Mouse (Mus musculus): ENCODE measurements around the gene Plekhs1. TPM values are rescaled to one million over a fixed set of nuclear protein-coding genes. Genes with fewer than 3 reads are reported as not detected.
"Not testable (repeated sequence)": the region's sequence is repeated elsewhere in the genome, so short reads cannot be mapped to it uniquely, and the experiment has no call there.

The Plekhs1 gene
- total RNA-seq, 2 experiments from 2014 or later, result not detected

- DNase-seq, result not testable (repeated sequence)
Observed at GRCm38 (mm10) chr19:56530529-56530928, 69.1 kb downstream of the Plekhs1 start.

DNA sequence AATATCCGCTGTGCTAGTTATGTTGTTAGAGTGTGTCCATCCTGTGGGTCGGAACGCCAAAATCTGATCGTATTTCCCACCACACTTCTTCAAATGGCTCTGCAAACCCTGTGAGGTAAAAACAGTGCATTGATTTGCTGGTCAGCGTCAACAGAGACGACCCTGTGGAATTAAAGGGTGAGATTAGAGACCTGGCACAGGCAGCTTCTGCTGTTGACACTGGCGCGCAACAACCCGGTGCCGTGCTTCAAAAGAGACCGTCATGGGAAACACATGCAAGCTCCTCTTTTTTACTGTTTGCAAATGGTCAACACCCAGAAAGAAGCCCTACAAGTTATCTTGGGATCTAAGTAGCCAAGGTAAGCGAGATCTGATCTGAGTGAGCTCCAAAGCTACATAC is 69.8 kb downstream of the Plekhs1 start:
- no peak for DNase-seq

- no peak for DNase-seq
Observed at GRCm38 (mm10) chr19:56533291-56534071, 72.0 kb downstream of the Plekhs1 start.

DNA sequence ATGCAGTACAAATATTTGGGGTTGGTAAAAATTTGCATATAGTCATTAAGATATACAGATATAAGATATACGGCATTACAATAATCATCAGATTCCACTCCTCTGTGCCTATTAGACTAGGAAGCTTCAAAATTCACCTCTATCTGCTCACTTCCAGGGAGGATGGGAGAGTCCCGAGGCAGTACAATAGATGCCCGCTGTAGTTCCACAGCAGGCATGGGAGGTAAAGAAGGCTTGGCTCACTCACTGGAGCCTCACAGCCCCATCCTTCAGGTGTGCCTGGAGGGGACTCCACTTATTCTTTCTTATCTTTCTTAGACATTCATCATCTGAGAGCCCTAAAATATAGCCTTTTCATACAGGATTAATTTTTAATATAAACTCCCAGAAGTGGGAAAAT is 72.9 kb downstream of the Plekhs1 start:
- no peak for DNase-seq

- DNase-seq, result no peak
Observed at GRCm38 (mm10) chr19:56535064-56535463, 73.6 kb downstream of the Plekhs1 start.

- no peak for DNase-seq
Observed at GRCm38 (mm10) chr19:56535765-56536164, 74.3 kb downstream of the Plekhs1 start.

Other genes with a start within 250 kb of the Plekhs1 start
- not detected for gene Habp2, start 174.5 kb upstream of the Plekhs1 start, total RNA-seq (2021)
- 1,000 to 10,000 TPM in 1 of 2 experiments, 100 to 1,000 TPM in 1; 752 to 1,010 TPM for gene Nrap, start 71.6 kb upstream of the Plekhs1 start, total RNA-seq (2021)
- gene Casp7, start 64.5 kb upstream of the Plekhs1 start, total RNA-seq (2021), result 1 to 10 TPM; 4.1 to 5.3 TPM
- gene Dclre1a, start 86.6 kb downstream of the Plekhs1 start, total RNA-seq (2021), result 1 to 10 TPM; 2.8 to 3.2 TPM
- gene Nhlrc2, start 86.6 kb downstream of the Plekhs1 start, total RNA-seq (2021), result 1 to 10 TPM; 8.5 to 9.2 TPM